Mouse (Mus musculus) forebrain, postnatal 0 days (tissue): ENCODE data around the gene 2610507B11Rik. TPM values are rescaled to one million over a fixed set of nuclear protein-coding genes. Genes with fewer than 3 reads are reported as not detected.

Source experiments
- ATAC-seq: fragments of 200-750 bp; cut with Nextera tagmentation; 2 replicates; pipeline ENCODE4 v1.8.0; 2017; ENCODE audit warnings: mild to moderate bottlenecking, moderate library complexity
- DNase-seq: peaks from one replicate; pipeline ENCODE4 v3.0.0-alpha.2; 2015
- H3K27ac ChIP-seq: fragments of 300-500 bp; sonication (generic); 2 replicates; pipeline ENCODE4 v1.5.1; 2014; ENCODE audit warnings: low read depth, mild to moderate bottlenecking, antibody characterized with exemption, low read length, moderate library complexity, mixed read lengths
- H3K27me3 ChIP-seq: fragments of 300-500 bp; sonication (generic); 2 replicates; pipeline ENCODE4 v1.6.1; 2014; ENCODE audit warnings: mild to moderate bottlenecking, low read length, mixed read lengths; ENCODE audit not compliant: insufficient read depth
- H3K36me3 ChIP-seq: fragments of 300-500 bp; sonication (generic); 2 replicates; pipeline ENCODE4 v1.6.1; 2014; ENCODE audit warnings: mild to moderate bottlenecking, moderate library complexity; ENCODE audit not compliant: insufficient read depth
- H3K4me1 ChIP-seq: fragments of 300-500 bp; sonication (generic); 2 replicates; pipeline ENCODE4 v1.6.1; 2014; ENCODE audit warnings: antibody characterized with exemption; ENCODE audit not compliant: insufficient read depth
- H3K4me2 ChIP-seq: fragments of 300-500 bp; sonication (generic); 2 replicates; pipeline ENCODE4 v1.6.1; 2014; ENCODE audit warnings: low read depth, mild to moderate bottlenecking, moderate library complexity
- H3K4me3 ChIP-seq: fragments of 300-500 bp; sonication (generic); 2 replicates; pipeline ENCODE4 v1.5.1; 2014; ENCODE audit warnings: low read depth, low read length, mixed read lengths
- H3K9ac ChIP-seq: fragments of 300-500 bp; sonication (generic); 2 replicates; pipeline ENCODE4 v1.6.1; 2014; ENCODE audit warnings: mild to moderate bottlenecking
- H3K9me3 ChIP-seq: fragments of 300-500 bp; sonication (generic); 2 replicates; pipeline ENCODE4 v1.6.1; 2016; ENCODE audit warnings: low read length
- CTCF ChIP-seq: sonication (generic); IDR thresholded peaks from 2 replicates; pipeline ENCODE4 v1.5.1; 2016; ENCODE audit warnings: antibody characterized with exemption, control low read depth, low read depth
- WGBS: fragments of 180-500 bp; shearing (Covaris S2); extraction: QIAGEN DNeasy Blood & Tissue Kit; methylation state at CpG from one replicate; pipeline ENCODE4 v1.1.7; 2014; 5-methylcytosine and 5-hydroxymethylcytosine counted together
- polyA plus RNA-seq: library from polyadenylated mRNA; unstranded; fragments of >200 nt; fragmentation: Nextera tagmentation; extraction: Ambion mirVana; gene quantifications from 2 replicates; pipeline ENCODE4 v1.2.1, GENCODE M21; 2015
- total RNA-seq: library from RNA; depleted of rRNA; stranded (reverse); fragments of >200 nt; gene quantifications from 2 replicates; pipeline ENCODE4 v1.2.3, GENCODE M21; 2014; rRNA removed

The 2610507B11Rik gene
- total and polyA plus RNA-seq, 2 experiments from 2014 or later, result 49.4 to 70.2 TPM

- ATAC-seq (no peak), DNase-seq (no peak)
- no peaks in the 10 kb centered on the region for H3K36me3 ChIP-seq
- H3K4me3 ChIP-seq, result no peak overlapping the region
- H3K27me3 ChIP-seq, result no peaks in the 10 kb centered on the region
- 79% methylated on average over 12 of the region's 12 CpGs for WGBS
- no peak overlapping the region for H3K27ac ChIP-seq
- no peaks in the 10 kb centered on the region for H3K9me3 ChIP-seq
- H3K9ac ChIP-seq, result no peak overlapping the region
- no peak; the same call in 1 of the 2 replicates for TF ChIP-seq CTCF
- peak overlapping the region; percentile 37 for H3K4me2 ChIP-seq
- no peaks in the 10 kb centered on the region for H3K4me1 ChIP-seq
Measured at GRCm38 (mm10) chr11:78324965-78325364, 63.4 kb downstream of the 2610507B11Rik start.

- no peak for DNase-seq
- no peak overlapping the region for H3K9ac ChIP-seq
- WGBS, result 87% methylated on average over 4 of the region's 4 CpGs
- TF ChIP-seq CTCF, result no peak
- no peaks in the 10 kb centered on the region for H3K9me3 ChIP-seq
- no peak overlapping the region for H3K27ac ChIP-seq
- H3K36me3 ChIP-seq, result no peaks in the 10 kb centered on the region
- no peak for ATAC-seq
- no peaks in the 10 kb centered on the region for H3K27me3 ChIP-seq
- H3K4me3 ChIP-seq, result no peak overlapping the region
- no peak overlapping the region for H3K4me2 ChIP-seq
- no peaks in the 10 kb centered on the region for H3K4me1 ChIP-seq
Measured at GRCm38 (mm10) chr11:78327215-78327614, 65.7 kb downstream of the 2610507B11Rik start.

- Histone ChIP-seq H3K27ac (0 out of 2 replicates have a peak within 1 kb of the TSS, but pooled peaks have one; percentile 50), H3K9ac (peak within 1 kb of the TSS; percentile 81), H3K27me3 (no peaks in the 10 kb centered on the region), H3K9me3 (no peaks in the 10 kb centered on the region), H3K36me3 (0 out of 2 replicates have a peak, but pooled peaks cover 1% of the 10 kb centered on the region), H3K4me2 (peak within 1 kb of the TSS; percentile 66), H3K4me3 (peak within 1 kb of the TSS; percentile 88), H3K4me1 (no peaks in the 10 kb centered on the region)
- peak; percentile 94 for DNase-seq
- ATAC-seq, result peak; percentile 98
- 15% methylated on average over 37 of the region's 37 CpGs for WGBS
- peak; percentile 34; the same call in 1 of the 2 replicates for TF ChIP-seq CTCF
Measured at GRCm38 (mm10) chr11:78327634-78328511, 66.3 kb downstream of the 2610507B11Rik start, which contains the start of gene Pigs. TSS of gene Pigs (plus strand) at chr11:78328415.

- peak overlapping the region; percentile 66 for H3K4me2 ChIP-seq
- DNase-seq (no peak), ATAC-seq (peak; percentile 67)
- peak overlapping the region; percentile 81 for H3K9ac ChIP-seq
- no peaks in the 10 kb centered on the region for H3K4me1 ChIP-seq
- WGBS, result under 1% methylated on average over 41 of the region's 41 CpGs
- no peak for TF ChIP-seq CTCF
- H3K4me3 ChIP-seq, result peak overlapping the region; percentile 88
- no peaks in the 10 kb centered on the region for H3K27me3 ChIP-seq
- H3K36me3 ChIP-seq, result peaks cover 9% of the 10 kb centered on the region
- no peaks in the 10 kb centered on the region for H3K9me3 ChIP-seq
- H3K27ac ChIP-seq, result 0 out of 2 replicates have a peak overlapping the region, but pooled peaks have one; percentile 50
Measured at GRCm38 (mm10) chr11:78328512-78329056, 67.0 kb downstream of the 2610507B11Rik start.

GRCm38 (mm10) chr11:78332676-78333075, 71.1 kb downstream of the 2610507B11Rik start:
- H3K4me1 ChIP-seq, result no peaks in the 10 kb centered on the region
- H3K9me3 ChIP-seq, result no peaks in the 10 kb centered on the region
- TF ChIP-seq CTCF, result no peak
- H3K36me3 ChIP-seq, result peaks cover 40% of the 10 kb centered on the region
- no peak overlapping the region for H3K4me3 ChIP-seq
- H3K27me3 ChIP-seq, result no peaks in the 10 kb centered on the region
- ATAC-seq, result no peak
- DNase-seq, result no peak
- H3K4me2 ChIP-seq, result no peak overlapping the region
- 97% methylated on average over 12 of the region's 12 CpGs for WGBS
- H3K9ac ChIP-seq, result no peak overlapping the region
- no peak overlapping the region for H3K27ac ChIP-seq

- Histone ChIP-seq H3K9me3 (no peaks in the 10 kb centered on the region), H3K36me3 (peaks cover 46% of the 10 kb centered on the region), H3K9ac (no peak overlapping the region), H3K27ac (no peak overlapping the region), H3K4me3 (no peak overlapping the region), H3K4me1 (no peaks in the 10 kb centered on the region), H3K27me3 (no peaks in the 10 kb centered on the region), H3K4me2 (no peak overlapping the region)
- TF ChIP-seq CTCF, result no peak
- ATAC-seq (no peak), DNase-seq (no peak)
- 98% methylated on average over 5 of the region's 5 CpGs for WGBS
Measured at GRCm38 (mm10) chr11:78333992-78334391, 72.4 kb downstream of the 2610507B11Rik start.

GRCm38 (mm10) chr11:78337040-78337439, 75.5 kb downstream of the 2610507B11Rik start:
- DNase-seq (no peak), ATAC-seq (no peak)
- H3K4me3 ChIP-seq, result no peak overlapping the region
- H3K27me3 ChIP-seq, result no peaks in the 10 kb centered on the region
- H3K27ac ChIP-seq, result no peak overlapping the region
- WGBS, result 96% methylated on average over 8 of the region's 8 CpGs
- H3K4me2 ChIP-seq, result no peak overlapping the region
- no peak overlapping the region for H3K9ac ChIP-seq
- peaks cover 61% of the 10 kb centered on the region for H3K36me3 ChIP-seq
- no peak for TF ChIP-seq CTCF
- H3K9me3 ChIP-seq, result no peaks in the 10 kb centered on the region
- H3K4me1 ChIP-seq, result no peaks in the 10 kb centered on the region

Other genes starting within 250 kb of the 2610507B11Rik start
- gene Dhrs13, start 229.5 kb upstream of the 2610507B11Rik start, total RNA-seq, result 48.4 and 59.2 TPM in 2 replicates
- 40.5 and 48.4 TPM in 2 replicates for gene Dhrs13, start 229.5 kb upstream of the 2610507B11Rik start, polyA plus RNA-seq
- 77.1 and 83.9 TPM in 2 replicates for gene Flot2, start 223.8 kb upstream of the 2610507B11Rik start, total RNA-seq
- gene Flot2, start 223.8 kb upstream of the 2610507B11Rik start, polyA plus RNA-seq, result 101 and 105 TPM in 2 replicates
- gene Eral1, start 181.4 kb upstream of the 2610507B11Rik start, total RNA-seq, result 27.4 and 30.3 TPM in 2 replicates
- gene Eral1, start 181.4 kb upstream of the 2610507B11Rik start, polyA plus RNA-seq, result 25.5 and 26.7 TPM in 2 replicates
- 17.4 and 24.6 TPM in 2 replicates for gene Fam222b, start 167.1 kb upstream of the 2610507B11Rik start, total RNA-seq
- gene Fam222b, start 167.1 kb upstream of the 2610507B11Rik start, polyA plus RNA-seq, result 21.9 and 24.0 TPM in 2 replicates
- 99.0 and 107 TPM in 2 replicates for gene Traf4, start 96.2 kb upstream of the 2610507B11Rik start, total RNA-seq
- gene Traf4, start 96.2 kb upstream of the 2610507B11Rik start, polyA plus RNA-seq, result 104 and 131 TPM in 2 replicates
- 4.7 and 6.1 TPM in 2 replicates for gene Nek8, start 85.1 kb upstream of the 2610507B11Rik start, total RNA-seq
- gene Nek8, start 85.1 kb upstream of the 2610507B11Rik start, polyA plus RNA-seq, result 5.5 and 5.7 TPM in 2 replicates
- 15.3 and 22.0 TPM in 2 replicates for gene Tlcd1, start 85.0 kb upstream of the 2610507B11Rik start, total RNA-seq
- 13.9 and 19.0 TPM in 2 replicates for gene Tlcd1, start 85.0 kb upstream of the 2610507B11Rik start, polyA plus RNA-seq
- gene Rpl23a, start 78.2 kb upstream of the 2610507B11Rik start, total RNA-seq, result 772 and 968 TPM in 2 replicates
- 938 and 1,223 TPM in 2 replicates for gene Rpl23a, start 78.2 kb upstream of the 2610507B11Rik start, polyA plus RNA-seq
- gene Rab34, start 73.3 kb upstream of the 2610507B11Rik start, total RNA-seq, result 76.9 and 83.5 TPM in 2 replicates
- gene Rab34, start 73.3 kb upstream of the 2610507B11Rik start, polyA plus RNA-seq, result 50.8 and 55.5 TPM in 2 replicates
- gene Proca1, start 68.4 kb upstream of the 2610507B11Rik start, total RNA-seq, result 0.81 and 2.4 TPM in 2 replicates
- gene Proca1, start 68.4 kb upstream of the 2610507B11Rik start, polyA plus RNA-seq, result 2.5 and 3.3 TPM in 2 replicates
- 76.2 and 76.4 TPM in 2 replicates for gene Sdf2, start 16.0 kb upstream of the 2610507B11Rik start, total RNA-seq
- gene Sdf2, start 16.0 kb upstream of the 2610507B11Rik start, polyA plus RNA-seq, result 92.1 and 92.8 TPM in 2 replicates
- 31.8 and 44.1 TPM in 2 replicates for gene Supt6, start 15.8 kb upstream of the 2610507B11Rik start, total RNA-seq
- 15.9 and 21.6 TPM in 2 replicates for gene Supt6, start 15.8 kb upstream of the 2610507B11Rik start, polyA plus RNA-seq
- gene BC030499, start 29.1 kb downstream of the 2610507B11Rik start, total RNA-seq, result 0.38 and 0.62 TPM in 2 replicates
- not detected in 2 replicates for gene BC030499, start 29.1 kb downstream of the 2610507B11Rik start, polyA plus RNA-seq
- 5.7 and 6.5 TPM in 2 replicates for gene Spag5, start 39.8 kb downstream of the 2610507B11Rik start, total RNA-seq
- 3.5 and 4.8 TPM in 2 replicates for gene Spag5, start 39.8 kb downstream of the 2610507B11Rik start, polyA plus RNA-seq
- gene Aldoc, start 61.2 kb downstream of the 2610507B11Rik start, total RNA-seq, result 187 and 207 TPM in 2 replicates
- 182 and 219 TPM in 2 replicates for gene Aldoc, start 61.2 kb downstream of the 2610507B11Rik start, polyA plus RNA-seq
- gene Pigs, start 66.7 kb downstream of the 2610507B11Rik start, total RNA-seq, result 33.0 and 43.1 TPM in 2 replicates
- gene Pigs, start 66.7 kb downstream of the 2610507B11Rik start, polyA plus RNA-seq, result 63.7 and 76.8 TPM in 2 replicates
- 86.5 and 99.7 TPM in 2 replicates for gene Unc119, start 81.7 kb downstream of the 2610507B11Rik start, total RNA-seq
- gene Unc119, start 81.7 kb downstream of the 2610507B11Rik start, polyA plus RNA-seq, result 72.2 and 72.5 TPM in 2 replicates
- gene Foxn1, start 124.8 kb downstream of the 2610507B11Rik start, total RNA-seq, result not detected in 2 replicates
- not detected in 2 replicates for gene Foxn1, start 124.8 kb downstream of the 2610507B11Rik start, polyA plus RNA-seq
- not detected in 2 replicates for gene Slc13a2, start 160.5 kb downstream of the 2610507B11Rik start, total RNA-seq
- not detected in 2 replicates for gene Slc13a2, start 160.5 kb downstream of the 2610507B11Rik start, polyA plus RNA-seq
- 10.8 and 11.2 TPM in 2 replicates for gene Slc46a1, start 203.9 kb downstream of the 2610507B11Rik start, total RNA-seq
- gene Slc46a1, start 203.9 kb downstream of the 2610507B11Rik start, polyA plus RNA-seq, result 16.5 and 18.8 TPM in 2 replicates
- gene Sarm1, start 236.0 kb downstream of the 2610507B11Rik start, total RNA-seq, result 47.5 and 48.3 TPM in 2 replicates
- 32.7 and 34.7 TPM in 2 replicates for gene Sarm1, start 236.0 kb downstream of the 2610507B11Rik start, polyA plus RNA-seq
- gene Vtn, start 237.3 kb downstream of the 2610507B11Rik start, total RNA-seq, result 82.8 and 94.4 TPM in 2 replicates
- gene Vtn, start 237.3 kb downstream of the 2610507B11Rik start, polyA plus RNA-seq, result 111 and 129 TPM in 2 replicates
- gene Sebox, start 241.7 kb downstream of the 2610507B11Rik start, total RNA-seq, result 0.14 and 0.15 TPM in 2 replicates
- 0.35 TPM in 1 of 2 replicates, not detected in the other for gene Sebox, start 241.7 kb downstream of the 2610507B11Rik start, polyA plus RNA-seq